Mouse (Mus musculus) liver, adult 10 weeks (tissue): ENCODE data around the gene Lhx6. TPM values are rescaled to one million over a fixed set of nuclear protein-coding genes. Genes with fewer than 3 reads are reported as not detected.

ENCODE experiments used
- polyA plus RNA-seq: library from polyadenylated mRNA; stranded (reverse); fragments of 350-450 nt; fragmentation: Illumina TruSeq; extraction: RNeasy Lipid Tissue Mini Kit (QIAGEN cat#74804); gene quantifications from one replicate; pipeline ENCODE4 v1.2.3, GENCODE M21; 2014; ENCODE audit warnings: low read depth, low replicate concordance

The Lhx6 gene
- polyA plus RNA-seq, result 1.3 TPM

GRCm38 (mm10) chr2:36104956-36105741 is at the start of gene Lhx6:
Lhx6 (minus strand) TSS chr2:36105408.

GRCm38 (mm10) chr2:36136300-36136941 is 31.2 kb upstream of the Lhx6 start, which contains the start of the genes Mrrf and Rbm18:
Mrrf (plus strand) TSS chr2:36136389.
Rbm18 (minus strand) TSS chr2:36136773.

GRCm38 (mm10) chr2:36048748-36049566 is 56.3 kb downstream of the Lhx6 start, which contains the start of the genes Ndufa8 and Morn5:
Ndufa8 (minus strand) TSS chr2:36049406.
Morn5 (plus strand) TSS chr2:36049458.

Other genes with a start within 250 kb of the Lhx6 start
- gene Ttll11, start 125.5 kb downstream of the Lhx6 start, polyA plus RNA-seq, result not detected
- 8.1 TPM for gene Ndufa8, start 56.0 kb downstream of the Lhx6 start, polyA plus RNA-seq
- not detected for gene Morn5, start 56.0 kb downstream of the Lhx6 start, polyA plus RNA-seq
- gene Mrrf, start 31.0 kb upstream of the Lhx6 start, polyA plus RNA-seq, result 16.1 TPM
- 19.9 TPM for gene Rbm18, start 31.4 kb upstream of the Lhx6 start, polyA plus RNA-seq
- 8.6 TPM for gene Ptgs1, start 125.0 kb upstream of the Lhx6 start, polyA plus RNA-seq